Mouse (Mus musculus) 416B (cell line): ENCODE data around the gene Iscu.
A peak's percentile ranks its signal among the peaks of the same experiment; 100 is the strongest.

Source experiments
- DNase-seq: peaks from one replicate; pipeline ENCODE4 v3.0.0; 2011; ENCODE audit warnings: low read depth

Iscu gene

DNA sequence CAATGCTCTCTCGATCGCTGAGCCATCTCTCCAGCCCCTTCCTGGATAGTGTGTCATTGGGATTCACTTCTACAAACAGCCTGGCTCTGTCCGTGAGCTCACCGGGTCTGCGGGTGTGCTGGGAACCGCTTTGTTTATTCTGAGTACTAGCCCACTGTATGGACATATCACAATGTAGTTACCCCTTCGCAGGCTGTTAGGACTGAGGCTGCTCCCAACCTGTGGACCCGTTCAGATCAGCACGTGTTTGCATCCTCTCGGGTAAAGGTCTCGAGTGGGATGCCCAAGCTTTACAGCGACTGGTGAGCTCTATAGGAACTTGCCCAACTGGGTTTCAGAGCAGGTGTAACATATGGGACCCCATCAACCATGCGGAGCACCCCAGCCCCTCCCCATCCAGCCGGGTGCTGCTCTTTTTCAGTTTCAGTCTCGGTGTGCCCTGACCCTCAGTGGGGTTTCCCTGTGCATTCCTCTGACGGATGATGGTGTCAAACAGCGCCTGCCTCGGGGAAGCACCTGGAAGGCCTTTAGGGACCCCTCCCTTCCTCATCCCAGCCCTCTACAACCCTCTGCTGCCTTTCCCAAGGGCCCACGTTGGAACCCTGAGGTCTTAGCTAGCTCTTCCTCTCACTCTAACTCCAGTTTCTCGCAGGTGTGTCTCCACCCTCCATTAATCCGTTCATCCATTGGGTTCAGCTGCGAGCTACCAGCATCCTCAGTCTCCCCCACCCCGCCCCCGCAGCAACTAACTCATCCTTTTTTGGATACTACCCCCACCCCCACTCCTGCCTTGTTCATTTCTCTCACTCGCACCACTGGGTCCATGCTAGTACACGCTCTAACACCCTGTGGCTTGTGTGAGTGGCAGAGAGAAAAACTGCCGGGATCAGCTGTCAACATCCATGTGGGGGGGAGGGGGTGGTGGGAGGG lies 41.8 kb downstream of the Iscu start:
- DNase-seq, result no peak

DNA sequence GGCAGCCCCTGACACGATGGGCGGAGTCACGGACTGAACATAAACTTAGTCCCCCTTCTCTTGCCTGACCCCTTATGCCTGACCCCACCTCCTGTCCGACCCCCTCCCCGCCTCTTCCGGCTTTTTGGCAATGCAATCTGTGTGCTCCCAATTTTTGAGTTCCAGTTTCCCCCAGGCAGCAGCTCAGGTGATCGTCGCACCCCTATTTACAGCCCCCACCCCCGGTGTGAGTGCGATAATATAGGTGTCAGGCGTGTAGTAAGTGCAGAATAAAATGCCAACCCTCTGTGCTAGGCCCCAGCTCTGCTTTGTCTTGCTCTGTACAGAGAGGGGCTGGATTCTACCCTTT lies 42.5 kb downstream of the Iscu start:
- no peak for DNase-seq

DNA sequence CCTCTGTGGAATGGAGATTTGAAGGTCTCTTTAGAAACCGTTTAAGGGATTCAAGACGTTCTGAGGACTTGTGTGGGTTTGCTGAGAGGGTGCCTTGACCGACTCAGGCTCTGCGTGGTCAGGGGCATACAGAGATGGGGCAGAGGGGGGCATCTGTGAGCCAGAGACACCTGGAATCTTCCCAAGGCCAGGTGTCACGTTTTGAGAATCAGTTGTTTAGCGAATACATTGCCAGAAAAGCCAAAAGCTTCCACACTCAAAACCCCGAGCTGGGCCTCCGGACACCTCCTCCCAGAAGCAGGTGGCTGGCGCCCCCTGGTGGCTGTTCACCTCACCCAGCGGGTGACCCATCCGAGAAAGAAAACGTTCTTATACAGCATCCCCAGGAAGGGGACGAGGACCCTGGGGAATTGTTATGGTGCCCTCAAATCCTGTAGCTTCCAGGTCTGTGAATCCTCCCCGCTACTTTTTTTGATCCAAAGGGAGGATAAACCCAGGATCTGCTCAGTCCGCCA lies 43.1 kb downstream of the Iscu start:
- peak; percentile 80 for DNase-seq

DNA sequence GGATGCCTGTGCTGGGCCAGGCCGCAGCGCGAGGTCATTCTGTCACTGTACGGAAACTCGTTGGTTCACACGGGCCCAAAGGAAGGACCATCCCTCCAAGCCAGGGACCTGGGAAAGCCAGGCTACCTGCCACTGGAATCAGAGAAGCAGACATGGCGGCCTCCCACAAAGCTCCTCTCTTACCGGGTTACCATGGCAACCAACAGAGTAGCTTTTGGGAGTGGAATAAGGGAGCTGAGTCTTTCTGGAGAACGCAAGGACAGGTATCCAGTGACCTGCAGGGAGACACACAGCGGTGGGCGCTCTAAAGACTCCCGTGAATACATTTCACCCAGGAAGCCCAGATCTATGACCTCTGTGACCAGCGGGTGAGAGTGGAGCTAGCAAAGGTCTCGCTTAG lies 46.0 kb downstream of the Iscu start:
- no peak for DNase-seq

DNA sequence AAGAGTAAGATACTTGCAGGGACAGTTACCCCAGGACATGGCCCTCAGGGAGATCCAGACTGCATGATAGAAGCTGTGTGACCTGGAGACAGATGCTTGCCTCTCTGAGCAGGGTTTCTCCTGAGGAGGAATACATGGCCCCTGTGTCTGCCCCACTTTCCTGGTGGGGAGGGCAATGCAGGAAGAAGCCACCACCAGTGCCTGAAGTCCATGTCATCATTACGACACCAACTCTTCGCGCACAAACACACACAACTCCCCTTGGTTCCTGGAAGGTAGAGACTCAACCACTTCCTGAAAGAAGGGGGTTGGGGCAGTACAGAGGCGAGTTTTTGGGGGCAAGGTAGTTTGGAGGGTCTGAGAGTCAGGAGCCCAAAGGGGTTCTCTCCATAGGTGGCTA lies 51.7 kb downstream of the Iscu start:
- peak; percentile 55 for DNase-seq

DNA sequence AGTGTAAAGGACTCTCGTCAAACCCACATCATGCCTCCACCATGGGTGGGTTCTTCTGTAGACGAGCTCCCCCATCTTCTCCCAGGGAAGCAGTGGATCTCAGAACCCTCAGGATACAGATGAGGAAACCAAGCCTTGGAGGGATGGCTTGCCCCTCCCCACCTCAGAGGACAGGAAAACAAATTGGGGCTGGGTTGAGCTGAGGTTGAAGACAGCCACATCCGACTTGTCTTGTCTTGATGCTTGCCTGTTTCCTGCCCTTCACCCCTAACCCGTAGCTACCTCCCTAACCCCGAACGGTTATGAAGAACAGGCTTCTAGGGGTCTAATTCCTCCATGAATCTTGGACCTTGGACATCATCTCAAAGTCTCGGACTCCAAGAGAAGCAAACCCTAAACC lies 53.0 kb downstream of the Iscu start:
- no peak for DNase-seq

DNA sequence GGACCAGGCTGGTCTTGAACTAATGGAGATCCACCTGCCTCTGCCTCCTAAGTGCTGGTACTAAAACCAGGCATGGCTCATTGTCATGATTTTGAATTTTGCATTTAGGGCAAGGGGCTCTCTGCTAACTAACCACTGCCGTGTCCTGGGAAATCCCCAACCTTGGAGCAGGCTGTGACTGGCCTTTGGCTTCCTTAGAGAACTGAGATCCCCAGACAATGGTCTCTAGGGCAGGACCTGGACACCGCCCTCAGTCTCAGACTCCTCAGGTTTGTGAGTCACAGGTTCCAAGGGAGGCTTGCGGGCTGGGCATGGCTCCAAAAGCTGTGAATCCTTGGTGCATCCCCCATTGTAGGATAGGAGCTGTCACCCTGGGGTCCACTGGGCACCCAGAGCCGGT lies 54.1 kb downstream of the Iscu start:
- DNase-seq, result peak; percentile 38
